Mouse (Mus musculus): ENCODE measurements around the gene Agtrap. TPM values are rescaled to one million over a fixed set of nuclear protein-coding genes. Genes with fewer than 3 reads are reported as not detected.

Agtrap gene
- total RNA-seq, 1 experiment from 2014 or later = 45.1 TPM

DNA sequence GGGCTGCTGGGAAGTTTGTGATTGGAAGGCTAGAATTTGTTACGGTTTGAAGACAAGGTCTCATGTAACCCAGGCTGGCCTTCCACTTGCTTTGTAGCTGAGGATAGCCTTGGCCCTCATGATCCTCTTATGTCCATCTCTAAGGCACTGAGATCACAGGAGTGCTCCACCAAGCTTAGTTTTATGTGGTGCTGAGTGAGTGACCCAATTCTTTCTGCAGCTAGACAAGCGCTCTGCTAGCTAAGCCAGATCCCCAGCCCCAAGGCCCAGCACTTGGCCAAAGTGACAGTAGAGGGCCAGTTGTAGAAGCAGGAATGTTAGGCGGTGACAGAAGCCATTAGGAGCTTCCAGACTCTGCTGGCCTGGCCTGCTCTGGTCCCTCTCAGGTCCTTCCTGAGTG lies 16.3 kb upstream of the Agtrap start:
- DNase-seq = no peak

DNA sequence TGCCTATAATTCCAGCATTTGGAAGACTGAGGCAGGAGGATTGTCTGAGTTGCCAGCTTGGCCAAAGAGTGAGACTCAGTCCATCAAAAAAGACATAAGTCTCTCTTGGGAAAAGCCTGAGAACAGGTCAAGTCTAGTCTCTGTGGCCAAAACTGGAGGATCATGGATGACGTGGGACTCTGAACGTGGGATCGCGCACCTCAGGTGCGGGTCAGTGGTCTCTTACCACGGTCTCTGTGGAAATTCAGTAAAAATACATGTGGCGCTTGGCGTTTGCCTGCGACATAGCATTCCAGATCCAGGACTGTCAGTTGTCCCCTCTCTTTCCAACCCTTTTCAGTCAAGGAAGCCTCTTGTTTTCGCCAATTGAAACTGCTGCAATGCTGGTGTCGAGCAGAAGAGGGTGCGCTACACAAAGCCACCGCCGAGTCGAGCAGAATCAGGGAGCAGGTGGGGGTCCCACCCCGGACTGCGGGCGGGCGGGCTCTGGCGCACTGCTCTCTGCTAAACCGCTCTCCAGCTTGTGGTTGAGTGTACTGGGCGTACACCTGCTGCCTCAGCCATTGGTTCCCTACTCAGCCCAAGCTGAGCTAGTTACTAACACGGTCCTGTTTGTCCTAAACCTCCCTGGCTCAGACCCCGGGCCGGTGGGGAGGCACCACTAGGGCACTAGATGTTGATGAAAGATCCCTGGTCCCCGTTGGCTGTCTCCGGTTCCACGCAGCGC lies 14.1 kb upstream of the Agtrap start:
- peak; percentile 72 for DNase-seq

DNA sequence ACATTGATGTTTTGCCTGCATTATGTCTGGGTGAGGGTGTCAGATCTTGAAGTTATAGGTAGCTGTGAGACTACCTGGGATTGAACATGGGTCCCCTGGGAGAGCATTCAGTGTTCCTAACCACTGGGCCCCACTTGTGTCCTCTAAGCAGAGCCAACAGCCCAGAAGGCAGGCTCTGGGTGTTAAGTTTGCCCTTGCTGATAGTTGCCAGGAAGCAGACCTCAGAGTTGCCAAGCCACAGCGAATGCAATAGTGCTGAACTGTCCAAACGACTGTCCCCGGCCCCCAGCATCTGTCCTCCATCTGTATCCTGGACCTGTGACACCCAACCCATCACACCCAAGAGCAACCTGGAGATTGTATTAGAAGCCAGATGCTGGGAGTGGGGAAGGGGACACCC lies 10.8 kb upstream of the Agtrap start:
- DNase-seq = peak; percentile 57

DNA sequence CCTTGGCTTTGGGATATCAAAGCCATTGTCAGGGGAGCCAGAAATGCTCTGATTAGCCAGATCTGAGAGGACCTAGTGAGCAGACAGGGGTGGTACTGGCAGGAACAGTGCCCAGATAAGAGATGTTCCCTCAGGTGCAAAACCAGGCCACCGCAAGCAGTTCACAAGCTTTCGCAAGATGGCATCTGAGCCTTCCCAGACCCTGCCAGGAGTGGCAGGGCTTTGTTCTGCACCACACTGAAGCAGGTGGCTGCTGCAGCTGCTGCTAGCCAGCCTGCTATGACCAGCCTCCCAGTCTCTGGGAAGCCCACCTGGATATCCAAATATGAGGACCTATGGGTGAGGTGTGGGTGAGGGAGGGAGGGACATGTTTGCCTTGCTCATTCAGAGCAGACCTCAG lies 10.1 kb upstream of the Agtrap start:
- no peak for DNase-seq

DNA sequence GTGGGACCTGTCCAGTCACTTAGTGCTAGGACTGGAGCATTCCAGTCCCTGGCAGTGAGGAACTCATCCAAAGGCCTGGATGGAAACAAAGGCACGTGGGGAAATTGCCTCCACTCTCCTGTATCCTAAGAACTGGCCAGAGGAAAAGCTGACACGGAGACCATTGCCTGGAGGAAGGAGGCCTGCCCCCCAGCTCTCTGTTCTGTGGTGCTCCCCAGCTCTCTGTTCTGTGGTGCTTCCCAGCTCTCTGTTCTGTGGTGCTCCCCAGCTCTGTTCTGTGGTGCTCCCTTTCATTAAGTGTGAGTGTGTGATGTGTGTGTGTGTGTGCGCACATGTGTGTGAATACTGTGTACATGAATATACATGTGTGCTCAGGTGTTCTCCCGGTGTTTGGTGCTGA lies 7.2 kb upstream of the Agtrap start:
- no peak for DNase-seq

DNA sequence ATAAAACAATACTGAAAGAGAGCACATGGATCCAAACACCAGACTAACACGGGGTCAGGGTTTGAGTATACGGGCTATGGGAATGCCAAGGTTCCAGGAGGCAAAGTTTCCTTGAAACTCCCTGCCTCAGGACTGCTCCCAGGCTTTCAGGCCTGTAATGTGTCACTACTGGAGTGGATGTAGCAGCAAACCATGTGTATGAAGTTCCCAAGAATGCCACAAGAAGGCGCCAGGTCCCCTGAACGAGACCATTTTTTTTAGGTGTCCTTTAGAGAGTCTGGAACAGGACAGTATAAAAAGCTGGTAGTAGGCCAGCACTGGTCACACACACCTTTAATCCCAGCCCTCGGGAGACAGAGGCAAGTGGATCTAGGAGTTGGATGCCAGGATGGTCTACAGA lies 6.3 kb upstream of the Agtrap start:
- DNase-seq = peak; percentile 73

DNA sequence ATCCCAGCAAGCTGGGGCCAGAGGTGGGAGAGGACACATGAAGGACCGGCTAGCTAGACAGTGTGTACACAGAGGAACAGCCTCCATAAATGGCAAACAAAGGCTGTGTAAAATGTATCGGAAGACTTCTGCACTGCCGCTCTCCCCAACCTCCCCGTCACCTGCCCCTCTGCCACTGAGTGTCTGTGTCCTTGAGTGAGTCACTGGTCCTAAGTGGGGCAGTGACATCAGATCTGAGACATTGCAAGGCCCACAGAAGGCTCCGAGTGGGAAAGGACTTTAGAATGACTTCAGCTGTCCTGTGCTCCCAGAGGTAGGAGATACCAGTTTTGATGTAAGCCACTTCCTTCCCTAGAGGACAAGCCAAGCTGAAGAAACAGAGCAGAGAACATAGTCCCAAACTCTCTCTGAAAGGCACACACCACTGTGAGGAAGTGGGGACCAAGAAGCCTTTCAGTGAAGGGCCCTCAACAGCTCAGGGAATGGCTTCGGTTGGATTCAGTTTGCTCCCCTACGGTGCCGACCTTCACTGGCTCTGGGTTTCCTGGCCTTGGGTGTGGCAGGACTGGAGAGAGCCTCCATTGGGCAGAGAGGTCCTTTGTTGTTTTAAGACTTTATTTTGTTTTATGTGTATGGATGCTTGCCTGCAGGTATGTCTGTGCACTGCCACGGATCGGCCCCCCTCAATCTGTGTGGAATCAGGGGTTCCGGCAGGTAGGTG lies 4.9 kb upstream of the Agtrap start:
- peak; percentile 78 for DNase-seq

DNA sequence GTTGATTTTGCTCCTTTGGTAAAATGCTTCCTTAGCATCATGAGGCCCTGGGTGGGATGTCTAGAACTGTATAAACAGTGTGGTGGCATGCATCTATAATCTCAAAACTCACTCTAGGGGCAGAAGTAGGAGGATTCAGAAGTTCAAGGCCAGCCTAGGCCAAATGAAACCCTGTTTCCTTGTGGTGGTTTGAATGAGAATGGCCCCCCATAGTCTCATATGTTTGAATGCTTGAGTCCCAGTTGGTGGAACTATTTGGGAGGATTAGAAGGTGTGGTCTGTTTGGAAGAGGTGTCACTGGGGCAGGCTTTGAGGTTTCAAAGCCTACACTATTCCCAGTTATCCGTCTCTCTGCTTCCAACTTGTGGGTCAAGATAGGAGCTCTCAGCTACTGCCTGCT lies 3.4 kb upstream of the Agtrap start:
- DNase-seq = no peak

DNA sequence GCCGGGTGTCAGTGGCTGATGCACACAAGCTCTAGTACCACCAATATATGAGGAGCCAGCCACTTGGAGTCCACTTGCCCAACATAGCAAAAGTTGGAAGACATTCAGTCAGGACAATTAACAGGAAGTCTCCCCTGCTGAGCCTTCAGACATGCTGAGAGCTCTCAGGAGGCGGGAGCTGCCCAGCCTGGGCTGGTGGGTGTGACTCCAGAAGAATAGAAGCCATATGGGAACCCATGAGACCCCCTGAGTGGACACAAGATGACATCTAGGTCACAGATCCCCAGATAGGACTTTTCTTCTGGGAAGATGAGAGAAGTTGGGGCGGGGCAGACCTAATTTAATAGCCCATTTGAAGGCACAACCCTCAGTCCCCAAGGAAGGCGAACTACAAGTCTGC lies 1.3 kb upstream of the Agtrap start:
- no peak for DNase-seq

DNA sequence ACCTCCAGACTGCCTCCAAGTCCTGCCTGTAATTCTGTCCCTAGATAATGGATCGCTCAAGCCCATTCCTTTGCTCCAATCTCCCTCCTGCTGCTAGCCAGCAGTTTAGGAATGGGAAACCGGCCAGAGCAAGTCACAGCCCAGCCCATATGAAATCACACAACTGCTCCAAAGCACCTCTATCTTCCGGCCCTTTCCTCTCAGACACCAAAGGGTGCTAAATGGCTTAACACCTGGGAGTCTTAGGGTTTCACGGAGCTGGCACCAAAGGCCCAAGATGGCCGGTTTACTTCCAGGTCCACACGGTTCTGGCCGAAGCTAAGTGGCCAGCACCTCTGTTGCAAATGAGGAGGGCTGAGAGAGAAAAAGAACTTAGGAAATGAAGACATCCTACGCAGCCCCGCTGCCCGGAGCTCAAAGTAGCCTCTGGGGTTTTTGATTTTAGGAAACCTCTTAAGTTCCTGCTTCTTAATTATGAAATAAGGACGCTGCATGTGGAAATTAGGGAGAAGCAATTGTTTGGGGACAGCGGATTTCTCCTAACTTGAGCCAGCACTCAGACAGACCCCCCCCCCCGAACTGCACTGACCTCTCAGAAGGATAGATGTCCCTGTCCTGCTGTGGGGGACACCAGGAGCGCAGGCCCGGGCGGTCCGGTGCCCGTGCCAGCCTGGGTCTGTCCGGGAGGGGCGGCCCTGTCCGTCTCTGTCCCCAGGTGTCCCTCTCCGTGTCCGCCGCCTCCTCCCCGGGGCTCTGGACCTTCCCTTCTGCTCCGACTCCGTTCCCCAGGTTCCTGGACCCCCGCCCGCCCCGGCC lies 532 bp downstream of the Agtrap start:
- DNase-seq = peak; percentile 72

DNA sequence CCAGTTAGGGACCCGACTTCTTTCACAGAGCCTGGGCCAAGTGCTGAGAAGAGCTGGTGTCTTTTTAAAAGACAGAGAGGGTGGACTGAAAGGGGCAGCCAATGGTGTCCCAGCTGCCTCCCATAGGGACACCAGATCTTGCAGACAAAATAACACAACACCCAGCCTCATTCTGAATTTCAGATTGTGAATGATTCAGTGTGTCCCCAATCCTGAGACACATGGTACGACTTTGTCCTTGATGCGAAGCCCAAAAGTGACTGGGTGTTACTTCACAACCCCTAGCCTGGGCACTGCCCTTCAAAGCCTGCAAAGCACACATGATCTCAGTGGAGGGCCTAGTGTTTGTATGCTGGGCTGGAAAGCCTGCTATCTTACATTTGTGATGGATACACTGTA lies 1.9 kb downstream of the Agtrap start:
- DNase-seq = peak; percentile 81

DNA sequence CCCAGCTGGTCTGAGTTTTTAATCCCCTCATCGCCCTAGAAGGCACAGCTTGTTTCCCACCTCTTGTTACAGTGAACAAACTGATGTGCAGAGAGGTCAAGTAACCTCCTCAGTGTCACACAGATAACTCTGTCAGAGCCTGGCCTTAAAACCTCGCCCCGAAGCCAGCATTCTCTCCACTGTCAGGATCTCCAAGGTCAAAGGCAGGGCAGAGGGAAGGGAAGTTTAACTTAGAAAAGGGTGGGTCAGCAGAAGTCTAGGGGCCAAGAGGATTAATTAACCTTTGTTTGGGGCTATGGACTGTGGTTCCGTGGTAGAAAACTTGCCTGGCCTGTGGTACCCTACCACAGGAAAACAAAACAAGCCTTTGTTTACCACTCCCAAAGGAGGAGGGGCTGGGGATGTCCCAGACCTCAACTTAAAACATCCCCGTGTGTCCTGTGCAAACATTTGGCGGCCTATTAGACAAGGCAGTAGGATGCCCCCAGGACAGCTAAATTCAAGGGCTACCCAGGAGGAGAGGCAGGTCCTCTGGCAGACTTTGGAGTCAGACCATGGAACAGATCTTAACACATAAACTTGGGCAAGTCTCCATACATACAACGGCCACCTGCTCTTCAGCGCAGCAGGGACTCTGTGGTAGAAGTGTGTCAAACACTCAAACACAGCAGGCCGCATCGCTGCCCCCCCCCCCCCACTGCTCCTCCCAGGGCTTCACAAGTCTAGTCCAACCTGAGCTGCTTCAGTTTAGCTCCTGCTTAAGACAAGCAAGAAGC lies 2.5 kb downstream of the Agtrap start:
- peak; percentile 49 for DNase-seq

DNA sequence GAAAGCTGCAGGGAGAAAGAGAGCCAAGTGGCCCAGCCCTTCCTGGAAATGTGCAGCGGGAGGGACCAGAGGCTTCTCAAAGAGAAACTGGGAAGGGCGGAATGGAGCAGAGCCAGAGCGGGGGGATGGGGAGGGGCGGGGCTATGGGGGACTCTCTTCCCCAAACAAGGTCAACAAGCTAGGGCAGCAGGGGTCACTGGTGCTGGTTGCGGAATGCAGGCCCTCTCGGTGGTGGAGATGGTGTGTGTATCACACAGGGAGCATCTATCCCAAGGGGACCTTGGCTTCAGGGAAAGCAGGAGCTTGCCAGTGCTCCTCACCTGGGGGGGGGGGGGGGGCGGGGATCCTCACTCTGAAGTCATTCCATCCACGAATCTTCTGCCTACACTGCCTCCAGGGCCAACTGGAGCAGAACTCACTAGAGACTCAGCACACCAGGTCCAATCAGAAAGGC lies 3.5 kb downstream of the Agtrap start:
- DNase-seq = peak; percentile 61

DNA sequence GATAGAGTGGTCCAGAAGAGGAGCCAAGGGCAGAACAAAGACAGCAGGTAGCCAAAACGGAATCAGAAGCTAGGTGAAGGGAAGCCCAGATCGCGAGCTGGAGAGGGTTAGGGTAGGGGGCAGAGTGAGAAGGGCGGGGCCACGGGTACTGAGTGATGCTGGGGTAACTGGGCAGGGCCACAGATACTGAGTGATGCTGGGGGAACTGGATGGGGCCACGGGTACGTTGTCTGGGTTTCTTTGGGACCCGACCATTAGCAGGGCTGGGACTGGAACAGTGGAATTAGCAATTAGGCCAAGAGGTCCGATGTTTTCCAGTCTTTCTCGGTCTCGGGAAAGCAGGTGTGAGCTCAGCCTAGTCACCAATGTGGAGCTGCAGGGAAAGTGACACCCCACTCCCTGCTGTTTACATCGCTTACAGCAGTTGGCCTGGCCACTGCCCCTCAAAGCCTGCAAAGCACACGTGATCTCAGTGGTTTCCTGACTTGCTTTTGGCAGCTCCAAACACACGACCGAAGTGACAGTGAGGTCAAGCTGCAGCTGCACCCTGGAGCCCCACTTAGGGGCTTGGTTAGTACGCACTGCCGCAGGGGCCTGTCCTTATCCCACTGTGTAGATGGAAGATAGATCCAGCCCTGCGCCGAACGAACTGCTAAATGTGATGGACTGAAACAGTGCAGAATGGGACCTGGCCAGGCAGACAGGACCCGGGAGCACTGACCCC lies 4.5 kb downstream of the Agtrap start:
- DNase-seq = peak; percentile 53

DNA sequence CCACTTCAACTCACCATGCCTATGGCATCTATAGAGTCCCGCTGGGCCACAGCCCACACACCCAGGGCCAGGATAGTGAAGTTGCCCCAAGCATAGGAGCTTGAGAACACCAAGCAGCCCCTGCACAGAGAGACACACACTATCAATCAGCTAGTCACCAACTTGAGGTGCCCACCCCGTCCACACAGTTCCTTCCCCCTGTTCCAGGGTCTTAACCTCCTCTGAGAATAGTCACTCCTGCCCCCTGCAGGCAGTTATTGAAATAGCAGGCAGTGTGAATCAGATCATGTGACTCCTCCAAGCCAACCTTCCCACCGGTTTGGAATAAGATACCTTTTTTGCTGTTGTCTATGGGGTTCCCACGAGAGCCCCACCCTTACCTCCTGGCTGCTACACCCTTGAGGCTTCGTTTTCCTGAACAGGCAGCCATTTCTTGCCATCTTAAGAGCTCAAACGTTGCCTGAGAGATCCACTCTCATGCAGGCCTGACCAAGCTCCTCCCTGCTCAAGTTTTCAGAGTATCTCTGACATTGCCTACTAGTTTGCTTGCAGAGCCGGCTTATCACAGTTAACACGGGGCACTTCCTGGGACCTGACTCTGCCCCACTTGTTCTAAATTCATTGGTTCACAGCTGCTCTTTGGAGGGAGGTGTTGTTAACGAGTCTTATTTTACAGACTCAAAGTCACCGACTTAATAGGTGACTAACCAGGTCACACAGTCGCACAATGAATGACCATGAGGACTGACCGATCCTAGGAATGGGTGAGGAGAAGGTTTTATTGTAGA lies 5.4 kb downstream of the Agtrap start:
- peak; percentile 77 for DNase-seq

DNA sequence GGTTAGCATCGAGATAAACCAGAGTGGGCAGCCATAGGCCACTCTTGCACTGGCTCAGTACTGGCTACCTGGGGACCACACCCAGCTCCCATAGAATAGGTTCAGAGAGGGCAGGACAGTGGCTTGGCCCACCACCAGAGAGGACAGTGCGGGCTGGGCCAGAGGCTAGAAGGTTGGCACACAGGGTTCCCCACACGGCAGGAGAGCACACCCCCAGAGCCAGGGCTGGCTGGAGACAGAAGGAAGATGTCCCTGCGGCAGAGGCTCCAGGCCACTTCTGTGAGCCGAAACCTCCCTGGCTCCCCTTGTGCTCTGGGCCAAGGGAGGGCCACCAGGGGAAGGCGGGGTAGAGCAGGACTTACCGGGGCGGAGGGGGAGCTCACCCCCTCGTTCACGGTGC lies 6.6 kb downstream of the Agtrap start:
- no peak for DNase-seq

DNA sequence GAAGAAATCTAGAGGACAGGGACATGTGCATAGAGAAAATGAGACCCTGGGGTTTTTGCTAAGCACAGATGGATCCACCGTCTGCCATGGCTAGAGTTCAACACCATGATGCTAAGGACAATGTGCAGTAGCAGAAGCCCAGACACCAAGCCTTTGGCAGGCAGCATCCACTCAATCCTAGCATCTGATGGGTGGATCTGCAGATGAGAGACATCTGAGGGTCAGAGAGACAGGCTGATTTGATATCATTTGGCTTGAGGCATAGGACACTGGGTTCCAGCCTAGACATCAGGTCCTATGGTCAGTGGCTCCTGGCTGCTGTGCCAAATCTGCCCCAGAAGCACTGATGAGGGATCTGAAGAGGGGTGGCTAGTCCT lies 7.2 kb downstream of the Agtrap start:
- no peak for DNase-seq

DNA sequence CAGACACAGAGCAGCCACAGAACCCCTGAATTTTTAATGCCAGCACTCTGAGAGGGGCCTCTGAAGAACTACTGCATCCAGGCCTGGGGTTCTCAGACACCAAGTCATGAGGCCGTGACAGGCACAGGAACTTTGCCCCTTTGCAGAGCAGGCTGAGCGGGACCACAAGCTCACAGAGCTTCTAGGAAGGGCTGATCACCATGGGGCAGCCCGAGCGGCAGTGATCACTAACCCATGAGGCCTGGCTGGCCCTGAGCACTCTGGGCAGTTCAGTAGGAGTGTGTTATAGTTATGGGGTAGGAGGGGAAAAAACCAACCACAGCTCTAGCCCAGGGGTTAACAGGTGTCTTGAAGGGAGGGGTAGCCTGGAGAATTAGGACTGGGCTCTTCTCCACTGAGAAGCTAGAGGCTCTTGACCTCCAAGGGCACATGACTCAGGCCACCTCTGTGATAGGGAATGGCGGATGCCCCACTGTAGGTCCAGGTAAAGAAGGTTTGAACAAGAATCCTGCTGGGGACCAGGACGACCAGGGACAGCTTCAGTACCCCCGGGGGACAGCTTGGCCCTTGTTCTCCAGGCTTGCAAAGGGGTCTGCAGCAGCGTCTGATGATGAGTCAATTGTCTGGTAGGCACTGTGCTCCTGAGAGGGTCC lies 7.8 kb downstream of the Agtrap start:
- no peak for DNase-seq

DNA sequence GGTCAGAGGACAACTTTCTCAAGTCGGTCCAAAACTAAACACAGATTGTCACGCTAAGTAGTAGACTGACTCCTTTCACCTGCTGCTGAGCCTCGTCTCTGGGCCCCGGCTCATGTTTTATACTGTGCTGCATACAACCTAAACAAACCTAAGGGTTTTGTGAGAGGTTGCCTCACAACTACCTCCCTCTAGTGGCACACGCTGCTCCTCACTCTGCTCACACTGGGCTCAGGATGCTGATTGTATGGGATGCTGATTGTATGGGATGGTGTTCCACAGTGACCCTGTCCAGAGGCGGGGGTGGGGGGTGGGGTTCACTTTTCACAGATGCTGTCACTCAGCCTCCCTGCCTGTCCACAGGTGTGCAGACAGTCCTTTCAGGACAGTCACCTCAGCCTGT lies 8.6 kb downstream of the Agtrap start:
- DNase-seq = no peak

DNA sequence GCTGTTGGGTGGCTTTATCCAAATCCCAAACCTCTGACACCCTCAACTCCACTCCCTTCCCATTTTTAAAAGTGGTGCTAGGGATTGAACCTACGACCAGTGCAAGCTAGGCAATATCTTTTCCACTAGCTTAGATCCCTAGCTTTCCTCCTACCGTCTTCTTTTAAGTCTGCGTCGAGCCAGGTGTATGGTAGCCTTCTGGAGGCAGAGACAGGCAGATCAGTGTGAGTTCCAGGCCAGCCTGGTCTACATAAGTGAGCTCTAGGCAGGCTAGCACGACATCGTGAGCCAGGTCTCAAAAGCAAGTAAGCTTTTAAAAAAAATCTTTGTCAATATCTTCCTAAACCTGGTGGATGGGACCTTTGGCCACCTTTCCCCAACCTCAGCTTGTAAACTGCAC lies 11.9 kb downstream of the Agtrap start:
- DNase-seq = no peak
